Mouse (Mus musculus): Measurements from ENCODE around the gene Adap1.

The Adap1 gene

GRCm38 (mm10) chr5:139243384-139243783, 82.0 kb downstream of the Adap1 start:
- no peak for DNase-seq

- DNase-seq = no peak
Observed at GRCm38 (mm10) chr5:139241022-139241761, 84.2 kb downstream of the Adap1 start.

- DNase-seq = no peak
Observed at GRCm38 (mm10) chr5:139237436-139237835, 88.0 kb downstream of the Adap1 start.

- DNase-seq = no peak
Observed at GRCm38 (mm10) chr5:139234423-139234822, 91.0 kb downstream of the Adap1 start.

- DNase-seq = no peak
Observed at GRCm38 (mm10) chr5:139232083-139232482, 93.3 kb downstream of the Adap1 start.

GRCm38 (mm10) chr5:139229716-139230115, 95.7 kb downstream of the Adap1 start:
- DNase-seq = no peak

DNA sequence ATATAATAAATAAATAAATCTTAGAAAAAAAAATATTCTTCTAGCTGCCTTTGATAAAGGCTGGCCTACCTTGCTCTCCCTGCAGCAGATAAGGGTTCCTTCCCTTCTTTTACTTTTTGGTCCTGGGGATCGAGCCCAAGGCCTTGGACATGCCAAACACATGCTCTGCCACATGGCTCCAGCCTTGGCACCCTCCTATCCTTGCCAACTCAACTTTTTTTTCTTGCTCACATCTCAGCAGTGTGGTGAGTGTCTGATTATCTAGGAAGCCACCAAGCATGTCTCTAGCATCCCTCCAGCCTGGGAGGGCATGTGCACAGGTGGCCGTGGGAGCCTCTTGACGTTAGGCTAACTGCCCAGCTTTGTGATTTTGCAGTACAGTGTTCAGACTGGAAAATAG, 97.1 kb downstream of the Adap1 start:
- no peak for DNase-seq

DNA sequence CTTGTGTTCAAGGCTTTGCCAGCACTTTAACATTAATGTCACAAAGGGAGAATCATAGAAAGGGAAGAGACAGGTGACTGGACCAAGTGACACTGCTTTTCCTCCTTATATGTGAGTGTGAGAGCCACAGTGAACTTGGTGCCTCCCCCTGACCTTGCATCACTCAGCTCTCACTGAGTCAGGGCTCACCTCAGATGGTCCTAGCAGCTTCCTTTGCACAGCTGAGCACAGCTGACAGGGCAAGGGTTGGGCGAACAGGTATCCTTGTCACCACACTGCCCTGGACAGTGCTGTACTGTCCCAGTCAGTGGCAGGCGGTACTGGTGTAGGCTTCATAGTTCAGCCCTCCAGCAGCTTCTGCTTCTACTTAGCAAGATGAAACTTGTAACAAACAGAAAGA, 97.8 kb downstream of the Adap1 start:
- DNase-seq = no peak

DNA sequence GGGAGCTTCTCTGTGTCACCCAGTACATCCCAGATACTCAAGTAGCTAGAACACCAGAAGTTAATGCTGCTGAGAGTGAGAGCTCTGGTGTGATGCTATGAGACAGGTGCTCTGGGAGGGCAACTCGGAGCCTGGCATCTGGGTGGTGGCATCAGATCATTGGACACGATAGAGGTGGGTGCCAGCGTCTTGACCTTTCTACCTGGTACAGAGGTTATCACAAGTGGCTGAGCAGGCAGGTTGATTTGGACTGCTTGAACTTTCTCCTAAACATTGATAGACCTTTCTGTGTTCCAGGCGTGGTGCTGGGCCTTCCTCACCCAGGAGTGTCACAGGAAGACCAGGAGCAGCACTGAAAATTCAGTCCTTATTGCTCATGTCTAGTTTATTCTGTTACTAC, 98.2 kb downstream of the Adap1 start:
- DNase-seq = no peak

DNA sequence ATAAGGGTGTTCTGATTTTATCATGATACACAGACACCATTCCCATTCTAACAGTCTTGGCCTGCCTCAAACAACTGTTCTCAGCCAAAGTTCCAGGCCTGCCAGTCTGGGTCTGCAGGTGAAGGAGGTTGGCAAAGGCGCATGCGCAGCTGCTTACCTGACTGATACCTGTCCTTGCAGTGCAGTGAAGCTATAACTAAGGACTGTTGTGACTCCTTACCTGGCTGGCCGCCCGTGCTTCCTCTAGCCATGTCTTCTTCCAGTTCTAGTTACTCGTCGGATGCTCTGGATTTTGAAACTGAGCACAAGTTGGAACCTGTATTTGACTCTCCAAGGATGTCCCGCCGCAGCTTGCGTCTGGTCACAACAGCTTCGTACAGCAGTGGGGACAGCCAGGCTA, 102.1 kb downstream of the Adap1 start:
- no peak for DNase-seq
